Mouse (Mus musculus) monocyte, adult 5-6 weeks (primary cell): ENCODE results near the gene Cygb. TPM values are rescaled to one million over a fixed set of nuclear protein-coding genes. Genes with fewer than 3 reads are reported as not detected.

ENCODE experiments used
- ATAC-seq: fragments of 153-309, 156-312 bp; replicated peaks from 2 replicates; pipeline ENCODE4 v1.8.0; 2017; ENCODE audit warnings: mild to moderate bottlenecking; ENCODE audit not compliant: low TSS enrichment, insufficient number of reproducible peaks, severe bottlenecking, poor library complexity, low FRiP score
- total RNA-seq: library from RNA; stranded (forward); fragments of 200-1000, 200-491, 200-594 nt; gene quantifications from 3 replicates; pipeline ENCODE4 v1.2.3, GENCODE M21; 2017

Gene Cygb
- 0.29 TPM in 1 of 3 replicates, not detected in the others for total RNA-seq

DNA sequence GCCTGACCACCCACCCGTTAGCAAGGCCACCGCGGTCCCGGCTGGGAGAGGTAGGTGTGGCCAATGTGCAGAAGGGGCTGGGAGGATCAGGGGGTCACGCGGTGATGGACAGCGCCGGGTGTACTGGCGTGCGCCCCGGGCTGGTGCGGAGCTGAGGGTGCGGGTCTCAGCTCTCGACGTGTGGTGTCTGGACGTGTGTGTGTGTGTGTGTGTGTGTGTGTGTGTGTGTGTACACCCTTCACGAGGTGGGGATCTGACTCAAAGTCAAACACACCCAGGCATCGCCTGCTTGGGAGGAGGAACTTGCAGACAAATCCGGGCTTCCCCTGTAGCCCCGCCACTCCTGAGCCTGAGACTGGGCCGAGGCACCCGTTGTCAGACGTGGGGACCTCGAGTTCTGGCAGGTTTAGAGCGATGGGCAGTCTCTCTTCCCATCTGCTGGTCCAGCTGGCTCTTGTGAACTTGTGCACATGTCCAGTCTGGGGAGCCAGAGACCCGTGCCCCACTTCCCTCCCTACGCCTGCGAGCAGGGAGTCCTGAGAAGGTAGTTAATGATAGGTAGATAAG is at the start of gene Cygb:
TSS of gene Cygb (minus strand) at position 59 of the 567 bp plus-strand sequence.
- ATAC-seq, result no peak

DNA sequence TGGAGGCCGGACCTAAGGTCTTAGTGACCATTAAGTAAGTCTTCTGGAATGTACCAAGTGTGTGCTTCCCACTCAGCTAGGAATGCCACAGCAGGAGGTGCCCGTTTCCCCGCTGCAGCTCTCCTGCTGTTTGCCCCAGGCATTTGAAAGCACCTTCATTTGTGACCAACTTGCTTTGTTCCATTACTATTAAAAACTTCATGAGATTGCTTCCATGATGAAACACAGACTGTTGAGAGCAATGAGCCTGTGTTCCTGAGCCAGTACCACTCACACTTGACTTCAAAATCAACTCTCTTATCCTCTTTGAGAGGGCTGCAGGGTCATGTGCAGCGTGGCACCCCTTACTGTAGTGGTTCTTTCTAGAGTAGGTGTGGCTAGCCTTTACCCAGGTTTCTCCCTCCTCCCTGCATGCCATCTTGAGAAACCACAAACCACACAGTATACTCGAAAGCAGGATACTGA is 47.3 kb upstream of the Cygb start:
- no peak for ATAC-seq

DNA sequence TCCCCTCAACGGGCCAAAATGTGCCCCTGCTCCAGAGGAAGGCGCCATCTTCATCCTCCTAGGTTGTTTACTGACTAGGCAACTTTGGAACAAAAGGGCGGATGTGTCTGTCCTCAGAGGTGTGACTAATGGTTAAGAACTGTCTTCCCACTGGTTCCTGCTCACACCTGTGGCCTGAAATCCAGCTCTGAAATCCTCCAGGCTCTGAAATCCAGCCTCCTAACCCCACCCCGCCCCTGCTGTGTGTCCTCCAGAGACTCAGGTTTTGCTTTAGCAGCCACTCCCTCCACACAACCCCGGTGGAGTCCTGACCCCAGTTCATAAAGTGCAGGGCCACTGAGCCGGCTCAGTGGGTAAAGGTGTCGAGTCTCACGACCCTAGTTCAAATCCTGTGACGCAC is 43.4 kb upstream of the Cygb start:
- no peak for ATAC-seq

GRCm38 (mm10) chr11:116696426-116696825 is 42.3 kb upstream of the Cygb start:
- no peak for ATAC-seq

GRCm38 (mm10) chr11:116695194-116695880 is 41.2 kb upstream of the Cygb start:
- ATAC-seq, result no peak

- no peak for ATAC-seq
These were observed 40.4 kb upstream of the Cygb start for GRCm38 (mm10) chr11:116694250-116695193.

DNA sequence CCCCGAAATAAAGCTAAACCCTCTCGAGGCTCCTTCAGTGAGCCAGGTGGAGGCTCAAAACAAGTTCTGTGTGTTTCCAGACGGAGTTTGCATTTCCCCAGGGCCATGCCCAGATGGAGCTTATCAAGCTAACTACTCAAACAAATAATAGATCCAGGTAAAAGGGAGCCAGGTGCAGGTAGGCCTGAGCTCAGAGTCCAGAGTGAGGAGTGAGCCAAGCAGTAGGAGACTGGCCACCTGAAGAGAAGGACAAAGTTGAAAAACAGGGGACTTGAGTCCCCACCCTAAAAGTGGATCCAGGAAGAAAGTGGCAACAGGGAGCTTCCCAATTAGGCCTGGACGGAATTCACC is 39.8 kb upstream of the Cygb start:
- no peak for ATAC-seq

- ATAC-seq, result no peak
These were observed 36.8 kb upstream of the Cygb start for GRCm38 (mm10) chr11:116690701-116691575.

GRCm38 (mm10) chr11:116689622-116690021 is 35.5 kb upstream of the Cygb start:
- ATAC-seq, result no peak

DNA sequence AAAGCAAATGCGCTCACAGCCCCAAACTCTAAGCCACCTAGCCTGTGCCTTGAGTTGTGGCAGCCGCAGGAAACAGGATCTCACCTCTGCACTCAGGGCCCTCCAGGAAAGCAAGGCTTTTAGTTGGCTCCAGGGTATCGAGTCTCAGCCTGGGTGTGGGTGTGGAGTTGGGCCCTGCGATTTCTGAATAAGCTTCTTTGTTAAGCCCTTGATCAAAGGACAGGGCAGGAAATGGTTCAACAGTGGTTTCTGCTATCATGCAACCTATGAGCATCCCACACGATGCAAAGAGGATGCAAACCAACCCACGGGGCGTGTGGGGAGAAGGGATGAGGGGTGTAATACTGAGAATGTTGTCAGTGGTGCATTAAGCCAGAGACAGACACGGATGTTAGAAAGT is 33.8 kb upstream of the Cygb start:
- no peak for ATAC-seq

- no peak for ATAC-seq
These were observed 31.6 kb upstream of the Cygb start for GRCm38 (mm10) chr11:116685729-116686128.

DNA sequence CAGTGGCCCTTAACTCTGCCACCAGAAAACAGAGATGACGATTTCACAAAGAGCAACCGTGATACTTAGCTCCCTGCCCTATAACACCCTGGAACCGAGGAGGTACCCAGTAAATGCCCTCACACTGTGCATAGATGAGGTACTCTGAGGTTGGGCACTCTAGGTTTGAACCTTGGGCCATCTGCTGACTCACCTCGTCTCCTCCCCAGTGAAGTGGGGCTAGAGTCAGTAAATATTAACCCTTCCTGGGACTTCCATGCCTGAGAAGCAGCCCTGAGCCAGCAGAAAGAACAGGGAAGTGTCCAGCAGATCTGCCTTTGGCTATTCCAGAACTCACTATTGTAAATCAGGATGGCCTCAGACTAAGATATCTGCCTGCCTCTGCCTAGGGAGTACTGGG is 29.7 kb upstream of the Cygb start:
- ATAC-seq, result no peak

DNA sequence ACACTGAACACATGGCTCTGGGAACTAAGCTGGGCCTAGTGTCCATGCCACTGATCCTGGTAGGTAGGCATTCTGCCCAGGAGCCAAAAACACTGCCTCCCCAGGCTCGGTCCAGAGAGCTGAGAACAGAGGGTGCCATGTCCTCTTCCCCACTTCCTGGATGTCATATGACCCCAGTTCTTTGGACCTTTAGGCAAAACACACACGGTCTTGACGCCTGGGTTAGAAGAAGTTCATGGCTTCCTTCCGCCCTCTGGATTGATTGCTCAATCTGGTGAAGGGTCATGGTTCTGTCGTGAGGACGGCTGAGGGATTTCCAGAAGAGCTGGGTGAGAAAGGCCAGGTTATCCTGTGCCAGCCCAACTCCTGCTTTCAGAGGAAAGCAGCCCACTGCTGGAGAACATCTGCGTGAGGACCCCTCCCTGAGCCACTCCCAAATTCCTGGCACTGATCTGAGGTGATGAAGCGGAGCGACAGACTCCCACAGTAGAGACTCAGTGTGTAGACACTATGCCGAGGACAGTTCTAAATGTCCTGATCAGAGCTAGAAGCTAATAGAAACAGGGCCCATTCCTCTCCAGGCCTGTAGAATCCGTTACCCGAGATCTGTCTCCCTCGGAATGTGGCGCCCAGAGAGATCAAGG is 28.5 kb upstream of the Cygb start:
- peak; percentile 42 for ATAC-seq

DNA sequence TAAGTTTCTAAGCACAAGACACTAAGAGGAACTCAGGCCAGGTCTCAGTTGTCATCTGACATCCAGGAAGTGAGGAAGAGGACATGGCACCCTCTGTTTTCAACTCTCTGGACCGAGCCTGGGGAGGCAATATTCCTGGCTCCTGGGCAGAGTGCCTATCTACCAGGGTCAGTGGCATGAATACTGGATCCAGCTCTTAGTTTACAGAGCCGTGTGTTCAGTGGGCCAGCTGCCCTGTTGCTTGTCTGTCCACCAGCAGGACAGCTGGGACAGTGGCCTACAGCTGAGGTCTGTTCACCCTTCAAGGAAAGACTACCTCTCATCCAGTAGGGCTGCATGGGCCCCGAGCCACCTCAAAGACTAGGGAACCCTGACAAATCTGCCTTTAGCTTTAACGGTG is 27.0 kb upstream of the Cygb start:
- ATAC-seq, result no peak

DNA sequence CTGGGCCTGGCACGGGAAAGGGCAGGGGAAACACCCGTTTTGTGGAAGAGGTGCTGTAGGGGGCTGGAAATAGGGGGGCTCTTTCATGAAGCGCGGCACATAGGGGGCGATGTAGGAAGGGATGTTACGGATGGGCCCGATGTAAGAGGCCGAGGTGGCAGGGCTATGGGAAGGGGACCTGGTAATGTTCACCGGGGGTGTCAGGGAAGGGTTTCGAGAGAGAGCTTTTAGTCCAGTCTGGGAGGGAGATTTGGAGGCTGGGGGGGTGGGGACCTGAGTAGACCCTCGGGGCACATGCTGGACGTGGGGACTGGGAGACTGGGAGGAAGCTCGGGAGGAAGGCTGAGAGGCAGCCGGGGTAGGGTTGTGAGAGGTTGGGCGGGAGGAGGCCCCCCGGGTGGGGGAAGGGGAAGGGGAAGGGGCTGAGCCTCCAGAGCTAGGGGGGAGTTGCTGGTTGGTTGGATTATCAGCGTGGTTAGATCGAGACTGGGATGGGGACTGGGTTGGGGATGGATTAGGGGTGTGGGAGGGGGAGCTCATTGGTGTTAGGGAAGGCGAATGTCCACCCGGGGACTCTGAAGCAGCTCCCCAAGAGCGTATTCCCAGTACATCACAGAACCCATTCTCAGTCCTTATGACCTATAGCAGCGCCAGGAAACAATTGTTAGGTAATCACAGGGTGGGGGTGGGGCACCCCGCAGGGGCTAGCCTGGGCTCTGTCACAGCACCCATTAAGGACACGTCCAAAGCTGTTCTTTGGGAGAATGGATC is 26.4 kb upstream of the Cygb start:
- no peak for ATAC-seq

- ATAC-seq, result no peak
These were observed 25.0 kb upstream of the Cygb start for GRCm38 (mm10) chr11:116679148-116679547.

DNA sequence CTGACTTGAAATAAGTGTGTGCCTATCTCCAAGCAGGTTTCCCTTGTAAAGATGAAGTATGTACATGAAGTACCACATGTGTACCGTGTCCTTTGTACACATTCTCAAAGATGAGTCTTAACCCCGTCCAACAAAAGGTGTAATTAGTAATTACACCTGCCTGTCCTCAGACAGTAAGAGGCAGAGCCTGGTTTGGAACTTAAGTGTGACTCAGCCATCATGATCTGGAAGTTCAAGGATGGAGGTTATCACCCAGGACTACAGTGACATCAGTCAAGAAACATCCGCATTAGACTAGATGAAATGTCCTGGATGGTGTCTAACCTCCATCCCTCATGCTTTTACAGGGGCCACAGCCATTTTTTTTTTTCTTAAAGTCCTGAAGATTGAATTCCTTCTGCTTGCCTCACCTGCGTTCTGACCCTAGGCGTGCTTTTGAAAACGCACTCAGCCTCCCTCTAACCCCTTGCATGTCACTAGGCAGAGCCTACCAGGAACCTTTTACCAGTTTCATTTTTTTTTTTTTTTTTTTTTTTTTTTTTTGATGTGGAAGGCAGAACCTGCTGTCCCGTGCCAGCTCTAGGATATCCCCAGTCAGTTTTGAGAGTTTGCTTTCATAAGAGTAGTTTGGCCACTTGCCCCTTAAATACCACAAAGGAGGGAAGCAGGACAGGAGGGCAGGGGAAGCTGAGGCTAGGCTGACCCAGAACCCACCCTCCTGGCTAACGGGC is 23.8 kb upstream of the Cygb start:
- no peak for ATAC-seq
